Mouse (Mus musculus) cerebellum, adult 9-11 months (tissue): ENCODE data around the gene Gstt4.
"Not testable (repeated sequence)": the region's sequence is repeated elsewhere in the genome, so short reads cannot be mapped to it uniquely, and the experiment has no call there.

Experiments
- DNase-seq: peaks from one replicate; pipeline ENCODE4 v3.0.0; 2022

Gene Gstt4

DNA sequence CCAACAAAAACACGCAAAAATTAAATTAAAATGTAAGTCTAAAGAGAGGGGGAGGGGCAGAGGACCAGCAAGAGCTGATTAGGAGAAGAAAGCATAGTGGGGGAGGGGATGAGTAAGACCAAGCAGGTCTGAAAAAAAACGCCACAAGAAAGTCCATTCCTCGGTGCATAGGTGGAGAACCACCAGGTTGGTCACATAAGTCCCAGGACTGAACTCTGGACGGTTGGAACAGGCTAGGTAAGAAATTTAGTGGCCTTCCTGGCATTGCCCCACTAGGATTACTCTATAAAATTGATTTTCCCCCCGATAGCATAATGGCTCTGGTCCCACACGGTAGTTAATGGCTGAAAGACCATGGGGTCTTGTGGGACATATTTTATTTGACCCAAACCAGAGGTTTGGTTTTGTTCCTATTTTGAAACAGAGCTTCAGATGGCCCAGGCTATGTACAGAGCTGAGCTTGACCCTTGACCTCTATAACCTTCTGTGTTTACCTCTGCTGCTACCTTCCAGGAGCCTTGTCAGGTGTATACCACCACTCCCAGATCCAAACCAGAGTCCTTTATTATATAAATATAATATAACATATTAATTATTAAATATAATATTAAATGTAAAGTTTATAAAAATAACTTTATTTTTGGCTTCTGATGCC lies 33.1 kb downstream of the Gstt4 start:
- DNase-seq: no peak

DNA sequence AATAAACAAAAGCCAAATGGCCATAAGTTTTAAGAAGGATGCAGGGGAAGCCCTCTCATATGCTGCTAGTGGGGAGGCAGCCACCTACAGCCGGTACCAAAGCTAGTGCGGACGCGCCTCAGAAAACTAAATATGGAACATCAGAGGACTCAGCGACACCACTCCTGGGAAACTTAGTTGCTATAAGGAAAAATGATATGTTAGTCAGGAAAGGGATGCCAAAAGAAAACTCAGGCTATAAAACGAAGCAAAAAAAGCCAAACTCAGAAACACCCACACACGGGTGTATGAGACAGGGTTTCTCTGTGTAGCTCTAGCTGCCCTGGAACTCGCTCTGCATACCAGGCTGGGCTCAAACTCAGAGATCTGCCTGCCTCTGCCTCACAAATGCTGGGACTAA lies 34.1 kb downstream of the Gstt4 start:
- DNase-seq: no peak

DNA sequence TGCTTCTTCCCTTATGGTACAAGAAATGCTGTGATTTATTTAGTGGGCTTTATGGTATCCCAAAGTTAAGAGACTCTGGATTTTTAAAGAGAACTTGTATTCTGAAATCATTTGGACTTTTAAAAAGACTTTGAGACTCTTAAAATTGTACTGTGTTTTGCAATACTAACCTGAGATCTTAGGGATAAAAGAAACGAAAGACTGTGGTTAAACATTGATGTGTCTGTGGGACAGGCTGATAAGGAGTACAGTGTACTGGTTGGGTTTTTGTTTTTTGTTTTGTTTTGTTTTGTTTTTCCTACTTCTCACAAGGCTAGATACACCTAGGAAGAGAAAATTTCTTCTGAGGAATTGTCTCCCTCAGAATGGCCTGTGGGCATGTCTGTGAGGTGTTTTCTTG lies 36.9 kb downstream of the Gstt4 start:
- no peak for DNase-seq

DNA sequence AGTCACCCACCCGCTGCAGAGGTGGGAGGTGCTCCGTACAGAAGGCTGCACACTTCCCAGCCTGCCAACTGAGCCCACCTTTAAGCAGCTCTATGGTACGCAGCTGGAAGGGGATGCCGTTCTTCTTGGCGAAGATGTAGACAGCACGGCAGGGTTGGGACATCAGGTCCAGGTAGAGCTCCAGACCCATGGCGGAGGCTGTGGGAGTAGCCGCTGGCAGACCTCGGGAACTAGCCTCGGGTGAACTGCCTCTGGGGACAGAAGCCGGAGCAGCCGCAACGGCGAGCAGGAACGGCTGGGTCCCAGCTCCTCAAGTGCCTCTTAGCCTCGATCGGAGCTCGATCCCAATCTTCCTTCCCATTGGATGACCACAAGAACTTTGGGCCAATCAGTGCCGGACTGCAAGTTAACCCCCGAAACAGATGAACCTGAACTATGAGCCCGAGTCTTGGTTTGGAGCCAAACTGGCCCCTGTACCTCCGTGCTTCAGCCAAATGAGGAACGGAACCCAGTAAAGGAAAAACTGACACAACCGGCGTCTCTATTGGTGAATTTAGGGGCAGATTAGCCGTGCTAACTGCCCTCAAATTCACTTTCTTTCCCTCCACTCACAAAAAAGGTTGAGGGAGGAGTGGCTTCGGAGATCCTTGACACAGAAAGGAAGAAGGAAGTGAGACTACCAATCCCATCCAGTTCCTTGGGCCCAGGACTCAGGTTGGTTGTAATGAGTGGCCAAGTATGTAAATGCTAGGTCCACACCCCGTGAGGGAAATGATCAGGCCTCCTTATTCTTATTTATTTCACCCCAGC lies 41.4 kb downstream of the Gstt4 start, which contains the start of the genes Gm20441 and Gstt3:
Gm20441 (minus strand) TSS at position 186 of the 810 bp plus-strand sequence.
Gstt3 (minus strand) TSS at position 646 of the 810 bp plus-strand sequence.
- DNase-seq: no peak

DNA sequence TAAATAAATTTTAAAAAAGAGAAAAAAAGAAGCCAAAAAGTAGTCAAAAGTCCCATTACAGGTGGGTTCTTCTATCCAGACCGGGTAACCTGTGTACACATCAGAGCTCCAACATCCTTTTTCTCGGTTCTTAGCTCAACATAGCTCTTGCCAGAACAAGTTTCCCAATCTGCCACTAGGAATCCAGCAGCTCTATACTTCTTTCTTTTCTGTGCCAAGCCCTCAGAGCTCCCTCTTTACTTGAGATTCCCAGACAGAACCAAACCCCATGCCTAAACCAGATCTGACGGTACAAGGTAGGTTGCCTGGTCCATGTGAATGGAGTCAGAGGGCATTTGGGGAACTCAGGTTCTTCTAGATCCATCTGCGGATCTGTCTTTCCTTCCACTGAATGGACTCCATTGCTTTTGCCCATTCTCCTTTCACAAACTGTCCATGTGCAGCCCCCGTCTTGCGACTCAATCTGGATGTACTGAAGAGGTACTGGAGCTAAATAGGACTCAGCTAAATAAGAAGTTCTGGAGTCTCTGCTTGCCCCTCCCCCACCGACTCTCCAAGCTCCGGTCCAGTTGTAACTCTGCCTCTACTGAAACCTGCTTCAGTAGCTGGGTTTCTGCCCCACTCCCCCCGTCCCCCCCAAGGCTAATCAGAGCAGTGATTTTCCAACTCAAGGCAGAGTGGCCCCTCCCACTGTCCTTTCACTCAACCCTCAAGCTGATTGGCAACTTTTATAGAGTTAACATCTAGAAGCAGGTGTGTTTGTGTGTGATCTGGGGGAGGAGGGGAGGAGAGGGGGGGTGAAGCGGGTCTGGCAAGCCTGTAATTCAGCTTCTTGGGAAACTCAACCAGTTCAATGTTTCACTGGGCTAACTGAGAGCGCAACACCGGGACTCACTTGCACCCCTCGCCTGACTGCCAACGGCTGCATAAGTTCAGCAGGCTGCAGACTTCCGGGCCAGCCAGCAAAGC lies 42.9 kb downstream of the Gstt4 start:
- no peak for DNase-seq

DNA sequence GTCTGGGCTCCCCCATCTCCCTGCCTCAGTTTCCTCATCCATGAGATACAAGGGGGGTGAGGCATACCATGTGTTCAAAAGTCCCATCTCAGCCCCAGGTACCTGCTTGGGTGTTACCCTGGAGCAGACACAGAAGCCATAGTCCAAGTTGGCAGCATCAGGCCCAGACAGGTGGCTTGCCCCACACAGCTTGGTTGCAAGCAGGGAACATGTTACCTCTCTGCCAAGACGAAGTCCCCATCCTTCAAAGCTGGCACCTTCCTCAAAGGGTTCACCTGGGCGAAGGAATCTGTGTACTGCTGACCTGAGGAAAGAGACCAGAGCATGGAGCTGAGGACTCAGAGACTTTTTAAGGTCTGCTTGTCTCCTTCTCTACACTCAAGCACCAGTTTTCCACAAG lies 44.5 kb downstream of the Gstt4 start:
- peak; percentile 61 for DNase-seq

DNA sequence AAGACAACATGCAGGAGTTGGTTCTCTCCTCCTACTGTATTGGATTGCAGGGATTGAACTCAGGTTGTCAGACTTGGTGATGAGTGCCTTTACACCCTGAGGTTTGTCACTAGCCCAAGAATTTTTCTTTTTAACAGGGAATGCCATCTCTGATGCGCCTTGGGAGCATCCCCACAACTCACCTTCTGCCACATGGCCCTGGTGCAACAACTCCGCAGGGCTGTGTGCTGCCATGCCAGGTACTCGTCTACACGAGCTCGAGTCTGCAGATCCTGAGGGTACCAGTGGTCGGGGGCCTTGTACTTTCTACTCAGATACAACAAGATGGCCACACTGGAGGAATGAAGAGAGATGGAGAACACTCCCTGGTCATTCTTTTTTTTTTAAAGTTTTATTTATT lies 45.8 kb downstream of the Gstt4 start:
- no peak for DNase-seq

DNA sequence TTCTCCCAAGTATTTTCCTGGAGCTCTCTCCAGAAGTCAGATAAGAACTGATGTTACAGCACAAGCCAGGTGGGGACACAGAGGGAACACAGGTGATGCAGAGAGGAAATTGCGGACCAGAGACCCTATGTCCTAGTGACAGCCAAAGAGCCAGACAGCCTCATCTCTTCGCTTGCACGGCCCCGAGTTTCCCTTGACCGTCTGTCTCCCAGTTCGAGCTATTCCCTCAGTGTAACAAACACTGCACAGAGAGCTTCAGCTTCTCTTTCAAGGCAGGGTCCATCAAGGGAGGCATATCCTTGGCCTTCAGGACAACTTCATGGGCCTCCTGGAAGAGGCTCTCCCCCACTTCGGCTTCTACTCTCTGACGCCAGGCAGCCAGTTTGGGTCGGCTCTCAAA lies 47.8 kb downstream of the Gstt4 start:
- DNase-seq: no peak

DNA sequence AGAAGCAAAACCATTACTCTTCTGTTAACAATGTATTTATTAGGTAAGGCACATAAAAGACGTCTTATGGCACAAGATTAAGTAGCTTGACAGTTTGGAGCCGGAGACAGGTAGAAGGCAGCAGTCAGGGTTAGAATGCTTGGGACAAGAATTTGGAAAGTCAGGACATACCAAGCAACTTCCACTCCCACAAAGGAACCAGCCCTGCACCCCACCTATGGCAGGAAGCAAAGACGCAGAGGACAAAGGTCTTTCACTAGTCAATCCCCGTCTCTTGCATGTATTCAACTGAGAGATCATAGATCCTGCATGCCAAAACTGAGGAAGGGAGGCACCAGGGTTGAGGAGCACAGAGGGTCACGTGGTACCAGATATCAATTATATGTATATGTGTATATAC lies 48.2 kb downstream of the Gstt4 start:
- DNase-seq: no peak

DNA sequence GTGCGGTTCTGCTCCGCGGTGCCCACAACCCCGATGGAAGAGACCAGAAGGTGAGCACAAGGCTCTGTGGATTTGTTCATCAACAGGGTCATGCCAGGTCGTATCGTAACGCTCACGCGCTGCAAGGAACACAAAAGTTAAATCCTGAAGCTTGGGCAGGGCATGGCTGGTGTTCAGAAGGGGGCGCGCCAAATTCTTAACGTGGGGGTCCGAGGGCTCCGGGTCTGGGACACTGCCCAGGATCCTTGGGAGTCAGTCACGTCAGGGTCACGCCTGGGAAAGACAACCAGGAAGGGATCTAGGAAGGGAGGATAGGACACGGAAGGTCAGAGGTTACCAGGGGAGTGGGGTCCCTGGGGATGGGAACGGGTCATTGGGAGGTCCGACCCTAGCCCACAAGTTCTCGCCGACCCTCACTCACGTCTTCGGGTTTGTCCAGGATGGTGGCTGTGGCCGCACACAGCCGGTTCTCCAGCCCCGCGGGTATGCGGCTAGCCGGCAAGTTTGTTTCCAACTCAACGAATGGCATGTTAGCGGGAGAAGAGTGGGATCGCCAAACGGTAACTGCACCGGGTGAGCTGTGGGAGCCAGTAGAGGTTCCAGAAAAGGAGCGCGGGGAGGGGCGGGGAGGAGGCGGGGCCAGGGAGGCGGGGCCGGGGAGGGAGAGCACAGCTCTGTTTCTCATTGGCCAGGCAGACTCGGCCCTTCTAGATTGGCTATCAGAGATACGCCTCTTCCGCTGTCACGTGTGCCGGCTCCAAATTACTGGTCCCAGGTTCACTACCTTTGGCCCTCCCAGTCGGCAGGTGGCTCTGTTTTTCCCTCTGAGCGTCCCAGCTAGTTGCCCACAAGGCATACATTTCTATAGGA lies 49.3 kb downstream of the Gstt4 start, which contains the start of gene Ddt:
Ddt (minus strand) TSS at position 620 of the 870 bp plus-strand sequence.
- DNase-seq: peak; percentile 94

DNA sequence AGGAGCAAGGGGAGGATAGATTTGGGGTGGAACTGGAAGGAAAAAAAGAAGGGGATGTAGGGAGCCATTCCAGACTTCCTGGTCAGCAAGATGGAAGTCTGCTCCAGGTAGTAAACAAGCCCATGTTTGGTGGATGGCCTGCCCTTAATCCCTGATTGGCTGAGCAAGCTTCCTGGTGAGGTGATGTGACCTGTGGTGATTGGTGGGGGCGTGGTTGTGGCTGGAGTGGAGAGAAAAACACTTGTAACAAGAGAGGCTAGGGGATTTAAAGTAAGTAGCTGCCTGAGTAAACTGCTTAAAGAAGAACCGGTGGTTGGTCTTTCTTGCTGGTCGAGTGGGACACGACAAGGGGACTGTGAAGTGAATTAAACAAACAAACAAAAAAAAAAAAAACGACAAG lies 54.6 kb downstream of the Gstt4 start:
- not testable (repeated sequence) for DNase-seq

DNA sequence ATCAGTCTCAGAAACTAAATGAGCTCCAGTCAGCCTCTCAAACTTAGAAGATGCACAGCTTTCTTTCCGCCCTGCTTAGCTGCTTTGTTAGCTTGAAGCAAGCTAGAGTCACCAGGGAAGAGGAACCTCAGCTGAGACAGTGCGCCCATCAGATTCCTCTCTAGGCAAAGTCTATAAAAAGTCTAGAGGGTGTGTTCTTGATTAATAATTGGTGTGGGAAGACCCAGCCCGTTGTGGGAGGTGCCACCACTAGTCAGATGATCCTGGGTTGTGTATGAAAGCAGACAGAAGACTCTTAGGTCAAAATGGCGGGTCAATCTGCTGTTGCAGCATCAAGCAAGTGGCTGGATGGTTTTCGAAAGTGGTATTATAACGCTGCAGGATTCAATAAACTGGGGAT lies 55.5 kb downstream of the Gstt4 start:
- DNase-seq: no peak
